Mouse (Mus musculus) forebrain, embryonic 14.5 days (tissue): ENCODE measurements around the gene Ccdc77. TPM values are rescaled to one million over a fixed set of nuclear protein-coding genes. Genes with fewer than 3 reads are reported as not detected.
A peak's percentile ranks its signal among the peaks of the same experiment; 100 is the strongest.

Experiments used
- ATAC-seq: fragments of 200-750 bp; cut with Nextera tagmentation; 2 replicates; pipeline ENCODE4 v1.8.0; 2017; ENCODE audit warnings: mild to moderate bottlenecking, moderate library complexity
- DNase-seq: peaks from one replicate; pipeline ENCODE4 v3.0.0-alpha.2; 2015; ENCODE audit warnings: low spot score
- H3K27ac ChIP-seq: fragments of 300-500 bp; sonication (generic); 2 replicates; pipeline ENCODE4 v1.5.1; 2014; ENCODE audit warnings: low read depth, mild to moderate bottlenecking, control low read depth, low read length, moderate library complexity
- H3K27me3 ChIP-seq: fragments of 300-500 bp; sonication (generic); replicated peaks from 2 replicates; pipeline ENCODE4 v1.6.1; 2014; ENCODE audit warnings: low read length, control low read depth, mixed read lengths; ENCODE audit not compliant: control insufficient read depth, insufficient read depth
- H3K36me3 ChIP-seq: fragments of 300-500 bp; sonication (generic); 2 replicates; pipeline ENCODE4 v1.6.1; 2014; ENCODE audit warnings: low read length, control low read depth; ENCODE audit not compliant: control insufficient read depth, insufficient read depth
- H3K4me1 ChIP-seq: fragments of 300-500 bp; sonication (generic); 2 replicates; pipeline ENCODE4 v1.6.1; 2014; ENCODE audit warnings: antibody characterized with exemption, low read length, control low read depth; ENCODE audit not compliant: control insufficient read depth, insufficient read depth
- H3K4me2 ChIP-seq: fragments of 300-500 bp; sonication (generic); 2 replicates; pipeline ENCODE4 v1.6.1; 2014; ENCODE audit warnings: mild to moderate bottlenecking, control low read depth, low read length
- H3K4me3 ChIP-seq: fragments of 300-500 bp; sonication (generic); 2 replicates; pipeline ENCODE4 v1.5.1; 2014; ENCODE audit warnings: low read depth, low read length, control low read depth
- H3K9ac ChIP-seq: fragments of 300-500 bp; sonication (generic); 2 replicates; pipeline ENCODE4 v1.6.1; 2014; ENCODE audit warnings: mild to moderate bottlenecking, low read length, control low read depth, moderate library complexity
- H3K9me3 ChIP-seq: fragments of 300-500 bp; sonication (generic); replicated peaks from 2 replicates; pipeline ENCODE4 v1.6.1; 2016; ENCODE audit warnings: low read length, control low read depth, mixed read lengths; ENCODE audit not compliant: control insufficient read depth
- WGBS: fragments of 180-500 bp; shearing (Covaris S2); extraction: QIAGEN DNeasy Blood & Tissue Kit; methylation state at CpG from one replicate; pipeline ENCODE4 v1.1.7; 2014; 5-methylcytosine and 5-hydroxymethylcytosine counted together
- polyA plus RNA-seq: library from polyadenylated mRNA; unstranded; fragments of >200 nt; fragmentation: Nextera tagmentation; extraction: Ambion mirVana; gene quantifications from 2 replicates; pipeline ENCODE4 v1.2.1, GENCODE M21; 2014

Ccdc77 gene
- polyA plus RNA-seq, 1 experiment from 2014 or later: 14.5 TPM

DNA sequence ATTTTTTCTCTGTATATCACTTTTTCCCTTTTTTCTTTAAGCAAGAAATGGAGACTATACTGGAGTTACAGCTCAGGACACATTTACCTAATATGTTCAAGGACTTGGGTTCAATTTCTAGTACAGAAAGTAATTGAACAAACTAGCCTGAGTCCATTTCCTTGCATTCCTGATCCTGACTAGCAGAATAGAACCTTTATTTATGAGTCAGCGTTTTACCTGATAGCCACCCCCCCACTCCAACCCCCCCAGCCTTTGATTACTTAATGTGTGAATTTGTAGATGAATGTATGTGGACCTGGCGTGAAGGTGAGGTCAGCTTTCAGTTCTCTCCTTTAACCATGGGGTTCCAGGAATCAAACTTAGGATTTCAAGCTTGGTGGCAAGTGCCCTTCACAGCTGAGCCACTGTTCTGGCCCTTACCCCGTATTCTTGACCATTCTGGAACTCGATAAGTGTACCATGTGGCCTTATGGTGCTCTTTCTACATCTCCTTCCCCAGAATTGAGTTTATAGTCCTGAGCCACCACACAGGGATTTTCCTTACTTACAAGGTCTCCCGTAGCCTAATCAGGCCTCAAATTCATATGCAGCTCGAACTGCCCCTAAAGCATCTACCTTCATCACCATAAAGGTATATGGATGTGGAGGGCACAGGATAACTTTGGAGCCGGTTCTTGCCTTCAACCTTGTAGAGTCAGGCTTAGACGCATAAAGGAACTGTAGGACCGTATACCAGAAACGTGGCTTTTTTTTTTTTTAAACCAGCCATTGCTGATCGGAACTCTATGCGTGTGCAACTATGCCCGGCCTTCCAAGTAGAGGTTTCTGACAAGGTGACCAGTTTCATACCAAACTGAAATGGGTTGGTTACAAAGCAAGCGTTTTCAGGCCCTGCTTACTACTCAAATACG lies 1.1 kb downstream of the Ccdc77 start:
- Histone ChIP-seq H3K27me3 (no peaks in the 10 kb centered on the region), H3K36me3 (peaks cover 9% of the 10 kb centered on the region), H3K4me3 (peak overlapping the region; percentile 95), H3K9me3 (no peaks in the 10 kb centered on the region), H3K4me1 (peaks cover 16% of the 10 kb centered on the region), H3K27ac (peak overlapping the region; percentile 94), H3K4me2 (peak overlapping the region; percentile 93), H3K9ac (peak overlapping the region; percentile 93)
- ATAC-seq: no peak
- 24% methylated on average over 15 of the region's 15 CpGs for WGBS
- no peak for DNase-seq

DNA sequence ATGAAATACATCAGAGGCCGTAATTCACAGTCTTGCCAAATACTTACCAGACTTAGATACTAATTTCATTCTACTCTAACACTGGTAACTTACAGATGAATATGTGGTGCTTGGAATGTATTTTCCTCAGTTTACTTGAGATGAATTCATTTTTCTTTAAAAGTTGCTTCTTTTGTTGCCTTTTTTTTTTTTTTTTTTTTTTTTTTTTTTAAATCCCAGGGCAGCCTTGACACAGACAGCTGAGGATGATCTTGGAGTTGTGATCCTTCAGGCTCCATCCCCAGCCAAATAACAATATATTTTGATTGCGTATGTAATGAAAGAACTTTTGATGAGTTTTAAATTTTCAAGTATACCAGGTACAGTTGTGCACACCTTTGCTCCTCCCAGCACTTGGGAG lies 2.0 kb downstream of the Ccdc77 start:
- peaks cover 16% of the 10 kb centered on the region for H3K4me1 ChIP-seq
- DNase-seq (no peak), ATAC-seq (no peak)
- H3K27ac ChIP-seq: no peak overlapping the region
- no peak overlapping the region for H3K9ac ChIP-seq
- peaks cover under 1% of the 10 kb centered on the region for H3K36me3 ChIP-seq
- no peaks in the 10 kb centered on the region for H3K27me3 ChIP-seq
- H3K9me3 ChIP-seq: no peaks in the 10 kb centered on the region
- no peak overlapping the region for H3K4me2 ChIP-seq
- no peak overlapping the region for H3K4me3 ChIP-seq
- 91% methylated on average over 2 of the region's 2 CpGs for WGBS

DNA sequence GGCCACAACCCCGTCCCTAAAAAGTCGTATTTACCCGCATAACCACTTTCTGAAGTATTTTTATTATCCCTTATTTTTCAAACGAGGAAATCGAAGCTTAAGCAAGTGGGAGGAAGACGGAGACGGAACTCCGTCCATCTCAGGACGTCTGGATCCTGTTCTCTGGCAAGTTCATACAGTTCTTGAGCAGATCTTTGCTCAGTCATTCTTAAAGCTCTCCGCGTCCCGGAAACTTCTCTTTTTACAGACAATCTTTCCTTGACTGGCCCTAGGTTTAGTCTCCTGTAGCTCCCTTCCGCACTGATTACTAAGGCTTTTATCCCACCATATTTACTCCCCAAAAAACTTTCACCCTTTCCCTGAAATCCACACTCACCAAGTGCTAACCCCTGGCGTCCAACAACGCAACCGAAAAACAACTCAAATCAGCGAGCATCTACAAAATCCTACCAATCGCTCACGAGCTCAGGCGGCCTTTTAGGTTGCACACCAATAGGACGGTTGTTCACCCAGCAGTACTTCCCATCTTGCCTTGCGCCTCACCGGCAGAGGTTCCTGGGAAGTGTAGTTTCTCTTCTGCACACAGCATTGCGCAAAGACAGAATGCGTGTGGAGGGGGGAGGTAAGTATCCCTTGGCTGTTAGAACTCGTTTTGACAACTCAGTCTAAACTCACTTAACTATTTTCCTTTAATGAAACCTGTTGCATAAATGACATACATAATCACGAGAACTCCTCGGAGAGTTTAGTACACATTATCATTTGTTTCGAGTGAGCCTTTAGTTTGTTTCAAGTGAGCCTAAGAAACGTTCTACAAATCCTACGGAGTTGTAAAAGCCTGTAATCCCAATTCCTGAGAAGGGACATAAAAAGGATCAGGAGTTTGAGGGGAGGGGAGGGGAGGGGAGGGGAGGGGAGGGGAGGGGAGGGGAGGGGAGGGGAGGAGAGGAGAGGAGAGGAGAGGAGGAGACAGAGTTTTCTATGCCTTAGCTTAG lies 6.9 kb downstream of the Ccdc77 start:
- no peaks in the 10 kb centered on the region for H3K27me3 ChIP-seq
- 0 out of 2 replicates have a peak, but pooled peaks cover 5% of the 10 kb centered on the region for H3K36me3 ChIP-seq
- H3K9me3 ChIP-seq: no peaks in the 10 kb centered on the region
- DNase-seq (peak; percentile 97), ATAC-seq (peak; percentile 100)
- peaks cover 8% of the 10 kb centered on the region for H3K4me1 ChIP-seq
- peak overlapping the region; percentile 74 for H3K4me2 ChIP-seq
- H3K4me3 ChIP-seq: peak overlapping the region; percentile 54
- 1% methylated on average over 31 of the region's 31 CpGs for WGBS
- peak overlapping the region; percentile 62 for H3K9ac ChIP-seq
- peak overlapping the region; percentile 27; the same call in 1 of the 2 replicates for H3K27ac ChIP-seq

DNA sequence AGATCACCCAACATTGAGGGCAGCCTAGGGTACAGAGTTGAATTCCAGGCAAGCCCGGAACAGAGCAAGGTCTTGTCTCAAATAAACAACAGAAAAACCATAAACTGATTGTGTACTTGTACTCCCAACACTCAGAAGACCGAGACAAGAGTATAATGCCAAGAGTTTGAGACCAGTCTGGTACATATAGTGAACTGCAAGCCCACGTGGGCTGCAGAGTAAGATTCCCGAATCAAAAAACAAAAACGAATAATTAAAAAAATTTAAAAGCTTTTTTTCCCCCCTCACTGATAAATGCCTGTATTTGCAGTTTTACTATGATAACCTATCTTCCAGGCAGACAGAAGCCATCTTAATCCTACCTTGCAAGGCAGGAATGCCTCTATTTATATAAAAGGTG lies 7.7 kb downstream of the Ccdc77 start:
- Histone ChIP-seq H3K4me3 (peak overlapping the region; percentile 54), H3K4me2 (peak overlapping the region; percentile 74), H3K27me3 (no peaks in the 10 kb centered on the region), H3K9ac (peak overlapping the region; percentile 62), H3K9me3 (no peaks in the 10 kb centered on the region), H3K27ac (no peak overlapping the region), H3K4me1 (peaks cover 8% of the 10 kb centered on the region), H3K36me3 (0 out of 2 replicates have a peak, but pooled peaks cover 5% of the 10 kb centered on the region)
- no peak for DNase-seq
- ATAC-seq: no peak
- 36% methylated on average over 5 of the region's 5 CpGs for whole genome bisulfite sequencing

GRCm38 (mm10) chr6:120349018-120349417 lies 15.2 kb downstream of the Ccdc77 start:
- Histone ChIP-seq H3K9me3 (no peaks in the 10 kb centered on the region), H3K27ac (no peak overlapping the region), H3K4me2 (no peak overlapping the region), H3K4me1 (no peaks in the 10 kb centered on the region), H3K9ac (no peak overlapping the region), H3K4me3 (no peak overlapping the region), H3K36me3 (peaks cover 45% of the 10 kb centered on the region), H3K27me3 (no peaks in the 10 kb centered on the region)
- 95% methylated on average over 3 of the region's 3 CpGs for WGBS
- ATAC-seq: no peak
- DNase-seq: no peak

DNA sequence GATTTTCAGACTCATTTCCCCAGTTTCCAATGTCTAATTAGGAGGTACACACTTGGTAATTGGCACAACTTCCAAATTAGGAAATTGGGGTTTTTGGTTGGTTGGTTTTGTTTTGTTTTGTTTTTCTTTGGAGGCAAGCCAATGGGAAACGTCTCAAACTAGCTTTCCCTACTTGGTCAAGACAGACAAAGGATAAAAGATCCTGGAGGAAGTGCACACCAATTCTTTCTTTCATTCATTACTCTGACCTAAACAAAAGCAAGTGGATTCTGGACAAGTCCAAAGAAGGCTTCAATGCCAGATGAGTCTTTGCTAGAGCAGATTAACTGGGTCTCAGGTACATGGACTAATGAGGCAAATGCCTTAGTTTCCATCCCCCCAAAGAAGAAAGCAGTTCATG lies 20.2 kb downstream of the Ccdc77 start:
- no peak overlapping the region for H3K4me2 ChIP-seq
- WGBS: 6% methylated on average over 1 of the region's 1 CpGs
- no peak overlapping the region for H3K9ac ChIP-seq
- ATAC-seq (peak; percentile 46; the same call in 1 of the 2 replicates), DNase-seq (peak; percentile 77)
- H3K4me3 ChIP-seq: no peak overlapping the region
- H3K27me3 ChIP-seq: no peaks in the 10 kb centered on the region
- no peaks in the 10 kb centered on the region for H3K9me3 ChIP-seq
- H3K27ac ChIP-seq: no peak overlapping the region
- no peaks in the 10 kb centered on the region for H3K4me1 ChIP-seq
- H3K36me3 ChIP-seq: peaks cover 55% of the 10 kb centered on the region

DNA sequence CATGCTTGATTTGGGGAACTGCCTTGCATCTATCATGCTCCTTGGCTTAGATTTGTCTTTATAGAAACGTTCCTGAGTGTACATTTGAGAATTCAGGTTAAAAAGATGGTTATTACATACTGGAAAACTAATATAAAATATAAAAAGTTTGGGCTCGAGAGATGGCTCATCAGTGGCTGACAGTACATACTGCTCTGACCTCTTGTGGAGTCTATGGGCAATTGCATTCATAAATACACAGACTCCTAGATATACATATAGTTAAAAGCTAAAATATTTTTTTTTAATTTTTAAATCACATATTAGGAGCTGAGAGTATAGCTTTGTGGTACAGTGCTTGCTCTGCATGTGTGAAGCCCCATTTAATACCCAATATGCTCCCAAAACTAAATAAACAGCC lies 31.8 kb downstream of the Ccdc77 start:
- H3K27me3 ChIP-seq: no peaks in the 10 kb centered on the region
- no peak overlapping the region for H3K4me3 ChIP-seq
- no peaks in the 10 kb centered on the region for H3K9me3 ChIP-seq
- WGBS: 80% methylated on average over 2 of the region's 2 CpGs
- no peak overlapping the region for H3K27ac ChIP-seq
- DNase-seq (peak; percentile 5), ATAC-seq (no peak)
- H3K4me2 ChIP-seq: no peak overlapping the region
- no peaks in the 10 kb centered on the region for H3K4me1 ChIP-seq
- peaks cover 70% of the 10 kb centered on the region for H3K36me3 ChIP-seq
- H3K9ac ChIP-seq: no peak overlapping the region

GRCm38 (mm10) chr6:120324295-120324927 lies 39.8 kb downstream of the Ccdc77 start:
- H3K9ac ChIP-seq: no peak overlapping the region
- WGBS: 33% methylated on average over 6 of the region's 6 CpGs
- H3K4me1 ChIP-seq: no peaks in the 10 kb centered on the region
- H3K4me2 ChIP-seq: no peak overlapping the region
- no peak overlapping the region for H3K4me3 ChIP-seq
- H3K36me3 ChIP-seq: peaks cover 24% of the 10 kb centered on the region
- H3K27me3 ChIP-seq: no peaks in the 10 kb centered on the region
- no peak overlapping the region for H3K27ac ChIP-seq
- ATAC-seq (0 out of 2 replicates have a peak, but pooled peaks have one; percentile 37), DNase-seq (peak; percentile 89)
- no peaks in the 10 kb centered on the region for H3K9me3 ChIP-seq
